8 mouse cellular contexts compared by ENCODE assay signal in genomic region chr11:54866119-54867048, GRCm38 (mm10). TPM values are rescaled to one million over a fixed set of nuclear protein-coding genes. Genes with fewer than 3 reads are reported as not detected.
DNase-seq lines count a peak whose midpoint lies in the region; ATAC-seq and TF ChIP-seq lines count a peak whose summit lies in the region.

Gene Hint1, plus strand, starts transcription at chr11:54866383.

- peak within 1 kb of the TSS; percentile 87 for H3K27ac ChIP-seq in embryonic facial prominence, embryonic 13.5 days
- H3K27ac ChIP-seq in heart, adult 2 months: peak within 1 kb of the TSS; percentile 98
- H3K27ac ChIP-seq in limb, embryonic 12.5 days: peak within 1 kb of the TSS; percentile 91
- peak within 1 kb of the TSS; percentile 91 for H3K27ac ChIP-seq in midbrain, embryonic 14.5 days (replicated peaks; ENCODE audit: low read depth, low read length)

- peak; percentile 90 for DNase-seq in 416B (ENCODE audit: low read depth)
- DNase-seq in adrenal gland, postnatal 4 days (ENCODE audit: low spot score in 2 of 2): peak; percentile 85
- peak; percentile 97 for DNase-seq in heart, adult 2 months
- DNase-seq in kidney, adult 8-10 months: peak; percentile 92 to 93
- peak; percentile 96 for DNase-seq in midbrain, embryonic 14.5 days
- peak; percentile 90 for DNase-seq in spleen, adult 12 weeks (ENCODE audit: low spot score)

- TF ChIP-seq CTCF in heart, adult 2 months (IDR thresholded peaks at IDR 0.05): peak; percentile 50

- H3K36me3 ChIP-seq in embryonic facial prominence, embryonic 13.5 days: peaks cover 30% of the 10 kb centered on the region
- peaks cover 2% of the 10 kb centered on the region for H3K36me3 ChIP-seq in heart, adult 2 months (ENCODE audit: control insufficient read depth, insufficient read depth, low read length)
- peaks cover 24% of the 10 kb centered on the region for H3K36me3 ChIP-seq in limb, embryonic 12.5 days
- H3K36me3 ChIP-seq in midbrain, embryonic 14.5 days (ENCODE audit: control insufficient read depth, insufficient read depth, low read length): peaks cover 23% of the 10 kb centered on the region

- peak within 1 kb of the TSS; percentile 69 for H3K4me2 ChIP-seq in embryonic facial prominence, embryonic 13.5 days
- H3K4me2 ChIP-seq in limb, embryonic 12.5 days: peak within 1 kb of the TSS; percentile 66
- H3K4me2 ChIP-seq in midbrain, embryonic 14.5 days (ENCODE audit: low read length): peak within 1 kb of the TSS; percentile 83

- WGBS in embryonic facial prominence, embryonic 13.5 days: under 1% methylated on average over 96 of the region's 107 CpGs
- under 1% methylated on average over 107 of the region's 107 CpGs for WGBS in heart, adult 2 months
- under 1% methylated on average over 107 of the region's 107 CpGs for WGBS in limb, embryonic 12.5 days
- WGBS in midbrain, embryonic 14.5 days: under 1% methylated on average over 107 of the region's 107 CpGs

- intact Hi-C loops in heart, adult 2 months (cut with DNase I): no loop called here

- H3K4me1 ChIP-seq in embryonic facial prominence, embryonic 13.5 days: peaks cover 18% of the 10 kb centered on the region
- peaks cover 4% of the 10 kb centered on the region for H3K4me1 ChIP-seq in heart, adult 2 months (ENCODE audit: control insufficient read depth, insufficient read depth, low read length)
- H3K4me1 ChIP-seq in limb, embryonic 12.5 days (replicated peaks): peaks cover 17% of the 10 kb centered on the region
- peaks cover 28% of the 10 kb centered on the region for H3K4me1 ChIP-seq in midbrain, embryonic 14.5 days (ENCODE audit: control insufficient read depth, insufficient read depth, low read length)

- TF ChIP-seq POLR2A in heart, adult 2 months (IDR thresholded peaks at IDR 0.05; ENCODE audit: insufficient read depth, low read depth, low read length): peak; percentile 94

- H3K9me3 ChIP-seq in embryonic facial prominence, embryonic 13.5 days: no peaks in the 10 kb centered on the region
- no peaks in the 10 kb centered on the region for H3K9me3 ChIP-seq in limb, embryonic 12.5 days
- H3K9me3 ChIP-seq in midbrain, embryonic 14.5 days (ENCODE audit: control insufficient read depth, low read length): no peaks in the 10 kb centered on the region

- TF ChIP-seq EP300 in heart, adult 2 months (IDR thresholded peaks at IDR 0.05; ENCODE audit: insufficient read depth, low read depth, low read length): peak; percentile 46; the same call in 1 of the 2 replicates

- H3K27me3 ChIP-seq in embryonic facial prominence, embryonic 13.5 days: no peaks in the 10 kb centered on the region
- no peaks in the 10 kb centered on the region for H3K27me3 ChIP-seq in heart, adult 2 months (ENCODE audit: control insufficient read depth, insufficient read depth, low read length)
- H3K27me3 ChIP-seq in limb, embryonic 12.5 days: no peaks in the 10 kb centered on the region
- H3K27me3 ChIP-seq in midbrain, embryonic 14.5 days (ENCODE audit: control insufficient read depth, insufficient read depth, low read length): no peaks in the 10 kb centered on the region

- H3K4me3 ChIP-seq in embryonic facial prominence, embryonic 13.5 days: peak within 1 kb of the TSS; percentile 85
- H3K4me3 ChIP-seq in heart, adult 2 months: peak within 1 kb of the TSS; percentile 71
- H3K4me3 ChIP-seq in limb, embryonic 12.5 days (replicated peaks): peak within 1 kb of the TSS; percentile 92
- peak within 1 kb of the TSS; percentile 96 for H3K4me3 ChIP-seq in midbrain, embryonic 14.5 days (replicated peaks; ENCODE audit: low read depth, low read length)

- ATAC-seq in embryonic facial prominence, embryonic 13.5 days (ENCODE audit: insufficient number of reproducible peaks, insufficient read depth, low FRiP score, low TSS enrichment, low read depth): peak; percentile 78
- ATAC-seq in limb, embryonic 12.5 days (ENCODE audit: insufficient number of reproducible peaks, insufficient read depth, low FRiP score, low TSS enrichment, low read depth): peak; percentile 67
- ATAC-seq in midbrain, embryonic 14.5 days (ENCODE audit: low FRiP score, low TSS enrichment): peak; percentile 81

- peak within 1 kb of the TSS; percentile 98 for H3K9ac ChIP-seq in embryonic facial prominence, embryonic 13.5 days
- H3K9ac ChIP-seq in heart, adult 2 months (ENCODE audit: low read depth, low read length): peak within 1 kb of the TSS; percentile 91
- H3K9ac ChIP-seq in limb, embryonic 12.5 days (replicated peaks): peak within 1 kb of the TSS; percentile 98
- peak within 1 kb of the TSS; percentile 97 for H3K9ac ChIP-seq in midbrain, embryonic 14.5 days (replicated peaks; ENCODE audit: low read length)

- no peaks in the 10 kb centered on the region for H3K79me2 ChIP-seq in heart, adult 2 months (replicated peaks; ENCODE audit: control insufficient read depth, insufficient read depth, low read length)

RNA-seq across cellular contexts. Expression of gene Hint1, which starts in this region (rescaled TPM):
- total RNA-seq in adrenal gland, postnatal 4 days (2021): 100 to 1,000 TPM; 353 to 385 TPM
- polyA plus RNA-seq in embryonic facial prominence, embryonic 13.5 days (2015; fragmentation: Nextera tagmentation; extraction: Ambion mirVana): 576 and 670 TPM in 2 replicates
- 100 to 1,000 TPM; 258 to 297 TPM for total RNA-seq in heart, adult 2 months (2021)
- polyA plus RNA-seq in heart, adult 2 months (2012; rRNA removed): 477 and 498 TPM in 2 replicates
- polyA plus RNA-seq in limb, embryonic 12.5 days (2016; fragmentation: Nextera tagmentation; extraction: Ambion mirVana): 678 and 697 TPM in 2 replicates
- 751 and 917 TPM in 2 replicates for polyA plus RNA-seq in midbrain, embryonic 14.5 days (2014; fragmentation: Nextera tagmentation; extraction: Ambion mirVana)

Comparison
In these comparisons a context has a peak if more than half of its experiments do, and no peak if none do; other contexts are left out.
1. Peak in every context shown above with its lines: DNase-seq, ATAC-seq, H3K4me3 ChIP-seq and H3K27ac ChIP-seq.